Mouse (Mus musculus): ENCODE data around the gene Bag5.
A peak's percentile ranks its signal among the peaks of the same experiment; 100 is the strongest.
"Not testable (repeated sequence)": the region's sequence is repeated elsewhere in the genome, so short reads cannot be mapped to it uniquely, and the experiment has no call there.

Bag5 gene

DNA sequence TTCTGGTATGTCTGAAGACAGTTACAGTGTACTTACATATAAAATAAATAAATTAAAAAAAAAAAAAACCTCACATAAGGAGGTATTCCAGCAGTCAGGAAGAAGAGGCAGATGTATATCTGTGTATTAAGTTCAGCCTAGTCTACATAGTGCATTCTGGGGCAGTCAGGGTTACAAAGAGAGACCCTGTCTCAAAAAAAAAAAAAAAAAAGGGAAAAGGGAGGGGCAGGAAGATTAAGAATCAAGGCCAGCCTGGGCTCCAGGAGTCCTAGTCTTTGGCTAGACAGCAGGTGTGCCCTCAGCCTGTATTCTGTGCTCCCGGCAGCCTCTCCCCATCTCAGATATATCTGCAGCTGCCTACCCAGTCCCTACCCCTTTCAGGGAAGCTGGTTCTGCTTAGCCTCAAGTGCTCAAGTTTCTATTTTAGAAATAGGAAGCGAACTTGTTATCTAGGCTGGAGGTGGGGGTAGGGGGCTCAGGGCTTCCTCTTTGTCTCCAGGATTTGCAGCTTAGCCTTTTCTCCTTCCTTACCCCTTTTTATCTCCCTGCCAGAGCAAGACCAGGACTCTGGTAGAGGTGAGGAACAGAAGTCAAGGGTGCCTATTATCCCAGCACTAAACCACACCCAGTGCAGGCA is 38.1 kb downstream of the Bag5 start:
- DNase-seq (ENCODE audit: extremely low spot score): no peak

- DNase-seq (ENCODE audit: extremely low spot score): no peak
These were observed 40.5 kb downstream of the Bag5 start for GRCm38 (mm10) chr12:111672581-111672980.

GRCm38 (mm10) chr12:111672176-111672575 is 40.9 kb downstream of the Bag5 start, which contains the start of gene Ckb:
Gene Ckb (minus strand): TSS chr12:111672338.
- DNase-seq (ENCODE audit: extremely low spot score): peak; percentile 85

DNA sequence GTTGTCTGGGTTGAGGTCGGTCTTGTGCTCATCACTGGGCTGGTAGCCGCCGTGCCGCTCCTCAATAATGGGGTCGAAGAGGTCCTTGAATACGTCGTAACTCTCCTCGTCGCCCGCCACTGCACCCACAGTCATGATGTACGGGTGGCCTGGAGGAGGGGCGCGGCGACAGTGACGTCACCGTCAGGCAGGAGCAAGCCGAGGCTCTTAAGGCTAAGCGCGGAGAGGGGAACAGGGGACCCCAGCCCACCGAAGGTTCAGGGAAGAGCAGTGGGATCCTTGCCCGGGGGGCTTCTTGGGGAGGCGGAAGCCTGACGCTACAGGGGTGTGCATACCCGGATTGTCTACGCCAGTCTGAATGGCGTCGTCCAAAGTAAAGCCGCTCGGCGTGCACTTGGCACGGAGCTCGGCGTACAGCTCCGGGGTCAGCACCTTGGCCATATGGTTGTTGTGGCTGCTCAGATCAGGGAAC is 41.6 kb downstream of the Bag5 start:
- peak; percentile 61 for DNase-seq (ENCODE audit: extremely low spot score)

DNA sequence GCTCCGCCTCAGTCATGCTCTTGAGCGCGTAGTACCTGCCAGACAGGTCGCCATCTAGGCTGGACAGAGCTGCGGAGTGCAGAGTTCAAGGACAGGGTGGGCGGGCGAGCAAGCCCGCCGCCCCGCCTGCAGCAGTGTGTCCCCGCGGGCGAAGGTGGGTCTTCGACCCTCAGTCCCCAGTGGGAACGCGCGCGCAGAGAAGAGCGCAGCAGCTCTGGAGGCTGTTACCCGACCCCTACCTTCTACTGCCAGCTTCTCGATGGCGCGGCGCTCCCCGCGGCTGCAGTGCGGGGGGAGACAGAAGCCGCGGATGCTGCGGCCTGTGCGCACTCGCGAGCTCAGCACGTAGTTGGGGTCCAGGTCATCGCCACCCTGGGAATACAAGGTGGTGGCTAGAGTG is 42.1 kb downstream of the Bag5 start:
- DNase-seq (ENCODE audit: extremely low spot score): no peak

DNA sequence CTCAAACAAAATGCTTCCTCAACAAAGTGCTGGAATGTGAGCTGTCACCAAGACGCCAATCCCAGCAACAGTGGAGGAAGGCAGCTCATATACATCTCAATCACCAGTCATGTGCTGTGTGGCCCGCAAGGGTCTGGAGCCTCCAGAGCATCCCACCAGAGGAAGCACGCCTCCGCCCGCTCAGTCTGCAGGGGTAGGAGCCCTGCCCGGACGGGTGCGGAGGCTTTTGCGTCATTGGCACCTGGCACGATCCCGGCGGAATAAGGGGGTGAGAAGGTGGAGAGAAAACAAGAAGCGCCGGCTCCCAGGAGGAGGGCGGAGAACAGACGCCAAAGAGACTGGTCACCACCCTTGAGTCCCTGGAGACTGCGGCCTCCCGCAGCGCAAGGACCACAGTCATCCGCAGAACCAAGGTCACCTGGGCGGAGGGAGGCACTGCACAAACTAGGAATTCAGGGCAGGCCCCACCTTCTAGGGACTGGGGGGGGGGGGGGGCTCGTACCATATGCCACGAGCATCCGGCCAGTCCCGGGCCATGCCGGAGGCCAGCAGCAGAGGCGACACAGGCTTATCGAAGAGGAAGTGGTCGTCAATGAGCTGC is 42.6 kb downstream of the Bag5 start:
- no peak for DNase-seq (ENCODE audit: extremely low spot score)

GRCm38 (mm10) chr12:111669961-111670360 is 43.1 kb downstream of the Bag5 start:
- no peak for DNase-seq (ENCODE audit: extremely low spot score)

DNA sequence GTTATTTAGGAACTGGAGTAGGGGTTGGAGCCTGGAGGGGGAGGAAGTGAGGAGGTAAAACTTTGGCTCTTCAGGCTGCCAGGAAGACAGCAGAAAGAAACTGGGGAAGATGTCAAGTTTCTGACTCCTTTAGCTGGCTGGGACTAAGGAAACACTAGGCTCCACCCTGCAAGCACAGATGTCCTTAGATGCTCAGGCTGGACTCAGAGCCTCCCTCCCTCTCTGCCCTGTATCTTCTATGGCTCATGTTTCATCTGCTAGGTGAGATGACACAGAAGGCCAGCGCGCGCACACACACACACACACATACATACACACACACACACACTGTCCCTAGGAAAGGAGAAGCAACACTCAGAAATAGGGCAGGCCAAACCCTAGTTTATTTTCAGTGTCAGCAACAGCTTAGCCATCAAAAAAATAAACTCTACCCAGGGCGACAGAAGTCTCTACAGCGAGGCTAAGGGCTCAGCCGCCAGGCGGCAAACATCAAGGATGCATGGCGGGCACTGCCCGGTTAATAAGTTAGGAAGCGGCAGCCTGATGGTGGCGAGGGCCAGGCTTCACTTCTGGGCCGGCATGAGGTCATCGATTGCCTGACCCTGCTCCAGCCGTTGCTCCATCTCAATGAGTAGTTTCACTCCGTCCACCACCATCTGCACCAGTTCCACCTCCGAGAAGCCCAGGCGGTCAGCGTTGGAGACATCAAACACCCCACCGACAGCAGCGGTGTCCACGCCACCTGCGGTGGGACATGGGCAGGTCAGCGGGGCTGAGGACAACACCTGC is 43.9 kb downstream of the Bag5 start:
- DNase-seq (ENCODE audit: extremely low spot score): no peak

DNA sequence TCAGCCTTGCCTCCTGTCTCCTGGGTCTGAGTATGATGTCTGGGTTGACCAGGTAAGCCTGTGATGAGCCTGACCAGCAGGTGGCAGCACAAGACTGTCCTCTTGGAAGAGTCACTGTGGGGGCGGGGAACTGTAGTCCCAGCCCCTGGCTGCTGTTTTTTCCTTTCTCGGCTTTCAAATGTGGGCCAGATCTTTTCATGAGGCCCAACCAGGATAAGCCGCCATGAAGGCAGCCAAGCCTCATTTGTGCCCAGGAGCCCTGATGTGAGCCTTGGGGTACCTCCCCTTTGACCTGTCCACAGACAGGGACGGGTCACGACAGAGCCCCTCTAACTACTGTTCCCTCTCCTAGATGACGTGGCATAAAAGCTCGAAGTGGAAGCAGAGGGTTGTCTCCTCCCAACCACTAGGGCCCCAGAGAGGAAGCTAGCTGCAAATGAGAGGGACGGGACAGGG is 44.6 kb downstream of the Bag5 start:
- peak; percentile 90 for DNase-seq (ENCODE audit: extremely low spot score)

DNA sequence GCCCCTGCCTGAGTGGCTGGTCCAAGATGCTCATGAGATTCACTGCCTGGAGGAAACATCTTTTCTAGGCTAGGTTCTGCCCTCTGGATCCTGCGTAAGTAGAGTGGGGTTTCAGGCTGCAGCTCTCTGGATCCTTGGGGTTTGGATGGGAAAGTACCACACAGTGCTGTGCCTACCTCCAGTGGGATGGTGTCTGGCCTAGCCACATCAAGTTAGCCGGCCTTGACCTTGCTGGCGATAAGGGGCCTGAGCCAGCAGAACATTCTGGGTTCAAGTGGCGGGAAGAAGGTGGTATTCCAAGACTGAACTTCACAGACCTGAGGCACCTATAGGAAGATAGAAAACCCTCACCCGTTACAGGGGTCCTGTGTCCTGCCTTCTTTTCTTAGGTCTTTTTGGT is 45.6 kb downstream of the Bag5 start:
- DNase-seq (ENCODE audit: extremely low spot score): no peak

DNA sequence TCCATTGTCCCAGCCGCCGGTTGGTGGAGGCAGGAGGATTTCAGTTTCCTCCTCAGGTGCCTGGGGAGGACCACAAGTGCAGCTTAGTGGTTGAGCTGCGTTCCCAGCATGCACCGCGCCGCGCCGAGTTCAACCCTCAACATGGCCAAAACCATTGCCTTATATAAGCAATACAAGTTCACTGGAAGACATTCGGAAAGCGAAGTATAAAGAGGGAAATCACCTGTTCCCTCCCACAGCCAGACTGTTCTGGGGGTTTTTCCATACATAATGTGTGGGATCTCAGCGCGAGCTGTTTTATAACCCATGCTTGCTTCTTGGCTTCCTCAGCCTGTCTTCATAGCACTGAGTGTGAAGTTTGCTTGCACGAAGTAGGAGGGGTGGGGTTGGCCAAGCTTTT is 46.7 kb downstream of the Bag5 start:
- DNase-seq (ENCODE audit: extremely low spot score): no peak

DNA sequence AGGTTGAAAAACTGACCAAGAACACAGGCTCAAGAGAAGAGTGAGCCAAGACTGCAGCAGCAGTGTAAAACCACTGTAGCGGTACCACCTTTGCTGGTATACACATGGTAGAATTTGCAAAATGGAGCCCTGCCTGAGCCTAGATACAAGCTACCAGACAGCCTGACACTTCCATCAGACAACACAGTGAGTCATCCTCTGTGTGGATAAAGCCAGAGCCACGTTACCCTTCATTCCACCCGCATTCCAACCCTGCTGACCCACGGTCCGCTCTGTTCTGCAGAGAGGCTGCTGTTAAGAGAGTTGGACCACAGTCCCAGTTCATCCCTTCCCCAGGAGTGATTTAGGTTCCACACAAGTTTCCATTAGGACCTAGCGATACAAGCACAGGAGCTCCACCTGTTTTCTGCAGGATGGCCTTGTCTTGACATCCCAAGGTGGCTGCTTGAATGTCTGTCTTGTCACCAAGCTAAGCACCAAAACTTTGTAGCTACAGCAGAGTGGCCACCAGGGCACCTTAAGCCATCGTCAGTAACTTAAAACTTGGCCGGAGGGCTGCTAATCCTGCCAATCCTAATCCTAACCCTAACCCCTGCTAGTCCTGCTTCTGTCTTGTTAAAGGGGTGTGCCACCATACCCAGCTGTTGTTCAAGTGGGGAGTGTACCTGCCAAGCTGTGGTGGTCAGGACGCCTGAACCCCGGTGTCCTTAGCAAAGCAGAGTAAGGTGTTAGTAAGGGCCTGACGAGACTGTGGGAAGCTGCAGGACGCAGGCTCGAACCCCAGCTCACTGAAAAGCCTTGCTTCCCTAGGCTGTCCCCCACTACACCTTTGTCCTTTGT is 47.8 kb downstream of the Bag5 start:
- DNase-seq (ENCODE audit: extremely low spot score): no peak

GRCm38 (mm10) chr12:111664144-111664634 is 48.9 kb downstream of the Bag5 start:
- no peak for DNase-seq (ENCODE audit: extremely low spot score)

DNA sequence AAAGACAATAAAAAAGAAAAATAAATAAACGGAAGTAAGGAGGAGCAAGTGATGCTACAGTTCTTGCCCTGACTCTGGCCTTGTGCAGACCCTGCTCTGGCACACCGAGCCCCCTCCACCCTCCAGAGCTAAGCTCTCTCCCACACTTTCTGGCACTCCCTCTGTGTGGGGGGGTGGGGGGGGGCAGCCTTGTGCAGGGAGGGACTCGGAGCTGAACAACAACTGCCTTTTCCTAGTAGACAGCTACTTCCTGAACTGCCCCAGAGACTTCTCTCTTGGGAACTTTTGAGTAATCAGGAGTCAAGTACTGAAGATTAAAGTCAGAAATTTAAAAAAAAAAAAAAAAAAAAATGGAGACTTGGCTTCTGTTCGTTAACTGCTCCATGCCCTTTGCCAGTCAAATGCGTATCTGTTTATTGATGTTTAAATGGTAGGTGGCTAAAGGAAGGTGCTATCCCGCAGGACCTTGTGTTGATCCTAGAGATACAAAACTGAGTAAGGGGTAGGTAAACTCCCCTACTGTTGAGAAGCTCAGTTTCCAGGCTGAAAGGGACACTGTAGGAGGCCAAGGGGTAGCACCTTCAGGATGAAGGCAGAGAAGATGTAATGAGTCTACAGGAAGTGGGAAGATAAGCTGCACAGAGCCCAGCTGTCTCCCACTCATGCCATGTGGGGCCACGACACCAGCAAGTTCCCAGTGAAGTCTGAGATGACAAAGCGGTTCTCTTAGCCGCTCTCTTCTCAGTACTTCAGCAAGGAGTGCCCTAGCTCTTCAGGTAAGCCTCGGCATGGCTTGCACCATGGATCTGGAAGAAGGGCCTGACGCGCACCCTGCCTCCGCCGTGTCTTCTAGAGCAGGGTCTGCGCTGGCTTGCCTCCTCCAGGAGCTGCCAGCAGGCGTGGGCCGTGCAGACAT is 49.6 kb downstream of the Bag5 start:
- no peak for DNase-seq (ENCODE audit: extremely low spot score)

DNA sequence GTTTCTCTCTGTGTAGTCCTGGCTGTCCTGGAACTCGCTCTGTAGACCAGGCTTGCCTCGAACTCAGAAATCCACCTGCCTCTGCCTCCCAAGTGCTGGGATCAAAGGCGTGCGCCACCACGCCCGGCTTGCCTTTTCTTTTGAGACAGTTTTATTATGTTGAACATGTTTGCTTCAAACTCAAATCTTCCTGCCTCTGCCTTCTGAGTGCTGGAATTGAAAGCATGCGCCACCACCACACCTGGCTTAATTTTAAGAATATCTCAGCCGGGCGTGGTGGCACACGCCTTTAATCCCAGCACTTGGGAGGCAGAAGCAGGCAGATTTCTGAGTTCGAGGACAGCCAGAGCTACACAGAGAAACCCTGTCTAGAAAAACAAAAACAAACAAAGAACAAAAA is 51.5 kb downstream of the Bag5 start:
- not testable (repeated sequence) for DNase-seq (ENCODE audit: extremely low spot score)

DNA sequence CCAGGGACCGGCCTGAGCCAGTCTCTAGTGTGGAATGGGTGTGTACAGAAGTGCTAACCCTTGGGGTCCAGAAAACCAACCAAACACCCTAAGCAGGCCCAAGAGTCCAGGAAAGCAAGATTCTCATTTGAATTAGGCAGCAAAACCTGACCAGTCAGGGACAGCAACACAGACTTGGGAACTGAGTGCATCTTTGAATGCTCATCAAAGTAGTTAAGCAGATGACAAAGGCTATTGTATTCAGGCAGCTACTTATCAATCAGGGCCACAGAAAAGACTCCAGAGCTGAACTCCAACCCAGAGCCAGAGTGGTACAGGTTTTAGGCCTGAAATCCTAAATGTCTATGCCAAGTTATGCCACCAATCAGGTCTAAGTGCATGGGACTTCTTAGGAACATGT is 52.4 kb downstream of the Bag5 start:
- DNase-seq (ENCODE audit: extremely low spot score): no peak

Data from embryo, embryonic 9.5 days (tissue).